Mouse (Mus musculus) kidney, postnatal 36 days (tissue): ENCODE measurements at regions not wholly inside any gene's neighbourhood (a gene's known extent, or its start where the extent isn't known, plus 50 kb on each side); places are given as distances from the start of the nearest gene placed in this dataset.
A peak's percentile ranks its signal among the peaks of the same experiment; 100 is the strongest.

Source experiments
- DNase-seq, 2 experiments: peaks; one replicate each; pipeline ENCODE4 v3.0.0; 2021 to 2022; ENCODE audit warnings: mixed read lengths in 2 of 2

DNA sequence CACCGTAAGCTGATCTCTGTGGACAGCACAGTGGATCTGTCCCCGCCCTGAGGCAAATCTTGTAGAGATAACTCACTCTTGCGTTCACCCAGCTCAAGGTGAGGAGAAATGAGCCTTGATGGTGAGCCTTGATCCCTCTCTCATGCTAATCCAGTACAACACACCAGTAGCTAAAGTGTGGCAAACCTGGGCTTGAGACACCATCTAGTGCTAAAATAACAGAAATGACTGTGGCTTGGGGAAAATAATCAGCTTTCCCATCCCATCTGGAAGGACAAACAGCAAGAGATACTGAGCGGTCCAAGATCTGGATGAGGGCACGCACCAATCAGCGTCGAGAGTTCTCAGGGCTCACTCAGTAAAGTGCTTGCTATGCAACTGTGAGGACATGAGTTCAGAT lies 50.9 kb upstream of the Cbln4 start:
- DNase-seq, result no peak

- DNase-seq, result peak; percentile 5 to 20
Measured at GRCm38 (mm10) chr2:172103881-172104655, 60.8 kb upstream of the Cbln4 start.

DNA sequence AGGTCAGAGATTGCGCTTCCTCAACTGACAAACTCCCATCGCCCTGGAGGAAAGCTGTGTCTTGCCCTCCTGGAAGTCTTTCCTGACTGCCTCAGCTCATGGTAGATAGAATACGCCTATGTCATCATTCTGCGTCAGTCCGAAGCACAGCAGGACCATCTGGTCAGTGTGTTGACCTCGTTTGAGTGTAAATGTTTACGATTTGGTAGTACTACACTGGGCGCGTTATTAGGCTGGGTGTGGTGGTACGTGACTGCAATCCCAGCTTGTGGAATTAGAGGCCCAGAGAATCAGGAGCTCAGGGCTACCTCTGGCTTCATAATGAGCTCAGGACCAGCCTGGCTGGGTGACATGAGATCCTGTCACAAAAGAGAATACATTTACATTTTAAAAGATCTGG lies 62.0 kb upstream of the Cbln4 start:
- DNase-seq, result no peak

GRCm38 (mm10) chr2:172110706-172111105 lies 67.4 kb upstream of the Cbln4 start:
- DNase-seq, result peak; percentile 1 to 39

GRCm38 (mm10) chr2:172113639-172114038 lies 70.4 kb upstream of the Cbln4 start:
- DNase-seq, result no peak

GRCm38 (mm10) chr2:172115604-172116206 lies 72.4 kb upstream of the Cbln4 start:
- no peak for DNase-seq

GRCm38 (mm10) chr2:172127517-172127916 lies 84.3 kb upstream of the Cbln4 start:
- no peak for DNase-seq

- DNase-seq, result no peak
Measured at GRCm38 (mm10) chr2:172131232-172131631, 88.0 kb upstream of the Cbln4 start.

DNA sequence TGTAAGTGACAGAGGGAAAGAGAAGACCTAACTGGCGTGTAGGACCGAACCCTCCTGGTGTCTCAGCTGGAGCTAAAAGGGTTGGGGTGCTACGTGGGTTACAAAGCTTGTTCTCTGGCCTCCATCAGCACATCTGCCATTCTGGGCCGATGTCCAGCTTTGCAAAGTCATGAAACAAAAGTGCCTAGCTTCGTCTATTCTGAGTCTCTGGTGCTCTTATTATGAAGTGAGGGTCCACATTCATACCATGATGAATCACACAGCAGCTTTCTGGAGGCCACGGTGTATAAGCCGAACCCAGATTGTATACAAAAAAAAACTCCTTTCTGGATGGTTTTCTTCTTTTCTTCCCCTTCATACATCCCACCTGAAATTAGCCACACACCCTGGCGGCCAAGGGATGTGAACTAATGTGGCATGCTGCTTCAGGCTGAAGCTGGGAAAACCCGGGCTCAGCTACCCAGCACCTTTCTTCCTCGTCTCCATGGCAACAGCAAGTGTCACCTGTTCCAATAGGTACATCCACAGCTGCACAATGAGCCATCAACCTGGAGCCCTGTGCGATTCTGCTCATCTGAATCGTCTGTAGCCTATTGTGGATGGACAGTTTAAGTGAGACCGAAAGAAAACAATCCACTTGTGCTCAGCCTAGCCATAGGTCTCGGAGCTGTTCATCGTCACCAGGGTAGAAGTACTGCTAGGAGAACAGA lies 89.5 kb upstream of the Cbln4 start:
- no peak for DNase-seq

DNA sequence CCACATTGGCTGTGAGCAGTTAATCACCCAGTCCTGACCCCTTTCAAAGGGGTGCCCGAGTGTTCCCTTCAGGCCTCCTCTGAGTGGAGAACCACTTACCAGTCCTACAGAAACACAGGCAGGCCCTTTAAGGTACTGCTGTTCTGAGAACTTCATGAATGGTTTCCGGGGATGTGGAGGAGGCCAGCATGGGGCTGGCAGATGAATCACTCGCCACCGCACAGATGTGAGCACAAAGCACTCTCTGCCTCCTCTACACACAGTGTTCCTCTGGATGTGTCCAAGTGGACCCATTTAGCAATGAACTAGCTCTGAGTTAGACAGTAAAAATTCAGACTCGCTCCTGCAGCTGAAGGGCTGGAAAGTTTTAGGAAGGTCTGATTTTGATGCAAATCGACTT lies 96.8 kb upstream of the Cbln4 start:
- DNase-seq, result no peak

GRCm38 (mm10) chr2:172143269-172143668 lies 100.0 kb upstream of the Cbln4 start:
- DNase-seq, result no peak

DNA sequence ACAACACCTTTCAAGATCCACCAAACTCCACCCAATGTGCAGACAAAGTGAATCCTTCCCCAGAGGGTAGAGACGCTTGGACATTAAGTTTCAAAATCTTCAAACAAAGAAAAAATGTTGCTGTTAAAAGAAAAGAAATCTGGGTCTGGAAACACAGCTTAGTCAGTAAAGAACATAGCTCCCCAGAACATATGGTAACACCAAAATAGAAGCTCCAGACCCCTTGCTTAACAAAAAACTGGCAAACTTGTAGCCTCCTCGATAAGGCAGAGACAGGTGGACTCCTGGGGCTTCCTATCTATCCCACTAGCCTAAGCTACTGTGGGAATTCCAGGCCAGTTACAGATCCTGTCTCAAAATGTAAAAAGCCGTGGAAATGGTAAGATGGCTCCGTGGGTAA lies 99.6 kb upstream of the Mc3r start:
- no peak for DNase-seq

DNA sequence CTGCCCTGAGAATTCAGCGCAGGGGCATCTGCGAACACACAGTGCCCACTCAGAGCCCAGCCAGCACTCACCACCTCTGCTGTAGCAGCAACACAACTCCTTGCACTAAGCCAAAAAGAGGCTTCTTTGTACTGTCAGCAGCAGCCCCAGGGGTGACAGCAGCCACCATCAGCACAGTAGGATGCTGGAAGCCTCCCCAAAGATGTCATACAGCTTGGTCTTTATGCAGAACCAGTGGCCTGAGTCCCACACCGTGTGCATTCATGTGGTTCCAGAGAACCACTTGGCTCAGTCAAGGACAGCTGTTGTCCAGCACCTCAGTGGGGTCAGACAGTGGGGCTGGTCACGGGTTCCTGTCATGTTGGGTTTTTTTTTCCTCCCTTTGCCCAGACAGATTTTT lies 98.6 kb upstream of the Mc3r start:
- DNase-seq, result peak in 1 of 2 experiments; percentile 2

DNA sequence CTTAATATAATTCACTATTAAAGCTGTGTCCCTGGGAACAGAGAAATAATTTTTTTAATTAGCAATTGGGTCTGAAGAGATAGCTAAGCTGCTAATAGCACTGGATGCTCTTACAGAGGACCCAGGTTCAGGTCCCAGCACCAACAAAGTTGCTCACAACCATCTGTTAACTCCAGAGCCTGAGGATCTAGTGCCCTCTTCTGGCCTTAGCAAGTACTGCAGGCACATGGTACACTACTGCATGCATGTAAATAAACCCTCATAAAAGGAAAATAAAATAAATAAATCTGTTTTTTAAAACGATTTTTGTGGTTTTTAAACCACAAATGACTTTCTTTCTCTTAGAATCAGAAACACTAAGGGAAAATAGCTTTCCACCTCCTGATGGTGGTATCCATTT lies 97.4 kb upstream of the Mc3r start:
- DNase-seq, result peak in 1 of 2 experiments; percentile 8

DNA sequence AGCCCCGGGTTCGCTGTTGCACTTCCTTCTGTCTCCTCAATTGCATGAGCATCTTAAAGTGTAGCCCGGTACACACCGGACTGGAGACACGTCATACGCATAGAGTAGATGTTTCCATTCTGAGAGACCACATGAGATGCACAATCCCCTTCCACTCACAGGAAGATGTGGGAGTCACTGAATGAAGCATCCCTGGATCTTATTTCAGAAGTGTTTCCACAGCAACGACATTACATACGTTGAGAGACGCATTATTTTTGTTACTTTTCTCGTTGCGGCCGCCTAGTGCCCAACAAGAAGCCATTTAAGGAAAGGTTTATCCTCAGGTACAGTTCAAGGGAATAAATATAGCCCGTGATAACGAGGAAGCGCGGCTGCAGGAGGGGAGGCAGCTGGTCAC lies 88.4 kb upstream of the Mc3r start:
- DNase-seq, result no peak

- DNase-seq, result no peak
Measured at GRCm38 (mm10) chr2:172177371-172177770, 70.9 kb upstream of the Mc3r start.

DNA sequence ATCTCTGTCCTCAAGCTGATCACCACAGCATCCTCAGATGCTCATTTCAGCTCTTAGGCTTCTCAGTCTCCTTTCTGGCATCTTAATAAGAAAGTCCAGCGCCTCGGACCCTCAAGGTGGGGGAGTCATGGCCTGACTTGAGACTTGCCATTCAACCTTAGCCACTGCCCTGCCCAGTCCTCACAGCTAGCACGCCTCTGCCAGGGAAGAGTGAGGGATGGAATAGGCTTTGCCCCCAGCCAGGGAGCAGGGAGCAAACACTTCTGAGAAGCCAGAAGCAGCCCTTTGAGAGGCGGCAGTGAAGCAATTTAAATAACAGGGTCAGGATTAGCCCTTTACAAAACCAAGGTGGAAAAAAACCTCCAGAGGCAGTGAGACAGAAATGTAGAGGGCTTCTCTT lies 69.0 kb upstream of the Mc3r start:
- DNase-seq, result no peak

DNA sequence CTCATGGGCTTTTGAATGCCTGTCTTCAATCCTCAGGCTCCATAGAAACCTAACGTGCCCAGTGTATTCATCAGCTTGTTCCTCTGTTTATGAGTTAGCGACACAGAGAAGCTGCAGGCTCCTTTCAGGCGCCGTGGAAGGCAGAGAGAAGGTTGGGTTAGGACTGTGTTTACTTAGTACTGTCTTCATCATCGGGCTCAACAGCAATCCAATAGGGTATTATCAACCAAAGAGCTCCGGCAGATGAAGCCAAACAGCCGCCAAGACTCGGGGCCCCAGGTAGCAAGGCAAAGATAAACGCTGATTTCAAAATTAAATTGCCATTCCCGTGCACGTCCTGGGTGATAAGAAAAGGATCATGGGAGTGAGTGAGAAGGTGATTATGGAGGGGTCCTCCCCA lies 50.5 kb upstream of the Mc3r start:
- no peak for DNase-seq
